Mouse (Mus musculus) Patski (cell line): ENCODE results near the gene Gm38431. TPM values are rescaled to one million over a fixed set of nuclear protein-coding genes. Genes with fewer than 3 reads are reported as not detected.

ENCODE experiments used
- ATAC-seq: fragments of 100-300 bp; one replicate; pipeline ENCODE4 v1.8.0; 2021
- CTCF ChIA-PET: fragments of 350-600 bp; sonication (Branson Sonifier 250); formaldehyde crosslinking; loops from one replicate; lab custom pipeline; 2022; ENCODE audit warnings: inconsistent platforms; lab: Charles Lee
- POLR2A ChIA-PET: fragments of 350-600 bp; sonication (Branson Sonifier 250); formaldehyde crosslinking; loops from one replicate; lab custom pipeline; 2022; ENCODE audit warnings: antibody characterized with exemption, inconsistent platforms; lab: Charles Lee
- DNase-seq: peaks from one replicate; pipeline ENCODE4 v3.0.0-alpha.2; 2011; ENCODE audit warnings: low read depth, low spot score
- H3K27me3 ChIP-seq: fragments of 371-371 bp; one replicate; pipeline ENCODE4 v1.5.1; 2021
- CTCF ChIP-seq: fragments of 100-300 bp; IDR thresholded peaks from one replicate; pipeline ENCODE4 v1.5.1; 2021
- in situ Hi-C: fragments of 300-500 bp; cut with MboI; formaldehyde crosslinking; loops from 3 replicates; pipeline ENCODE4 v1.11.1; 2018; ENCODE audit warnings: low pct_unique_long_range_greater_than_20kb, mixed read lengths
- polyA plus RNA-seq: library from polyadenylated mRNA; unstranded; gene quantifications from one replicate; pipeline ENCODE4 v1.2.3, GENCODE M21; 2021

Gm38431 gene
- polyA plus RNA-seq, 1 experiment from 2014 or later = 1.2 TPM

DNA sequence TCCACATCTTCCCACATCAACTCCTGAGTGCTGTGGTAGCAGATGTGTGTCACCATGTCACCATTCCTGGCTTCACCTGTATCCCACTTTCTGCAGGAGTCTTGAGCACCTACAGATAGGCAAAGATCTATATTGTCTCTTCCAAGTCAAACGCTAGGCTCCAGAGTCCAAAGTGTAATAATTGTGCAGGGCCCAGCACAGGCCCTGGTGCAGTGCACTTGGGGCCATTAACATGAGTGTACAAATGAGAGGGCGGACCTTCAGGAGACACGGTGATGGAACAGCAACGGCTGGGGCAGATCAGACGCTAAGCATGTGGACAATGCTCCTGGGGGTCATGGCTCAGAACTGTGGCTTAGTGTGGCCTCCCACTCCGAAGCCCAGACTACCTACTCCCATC is 22.0 kb upstream of the Gm38431 start:
- no peak for DNase-seq
- POLR2A ChIA-PET = no interaction called here
- TF ChIP-seq CTCF = no peak
- H3K27me3 ChIP-seq = no peaks in the 10 kb centered on the region
- in situ Hi-C loops = no loop called here
- ATAC-seq = no peak
- CTCF ChIA-PET = interaction anchor here (1.1 kb wide), 1 partner anchor 11 kb away, joined by 4 read pairs; no protein-coding TSS in a partner anchor

DNA sequence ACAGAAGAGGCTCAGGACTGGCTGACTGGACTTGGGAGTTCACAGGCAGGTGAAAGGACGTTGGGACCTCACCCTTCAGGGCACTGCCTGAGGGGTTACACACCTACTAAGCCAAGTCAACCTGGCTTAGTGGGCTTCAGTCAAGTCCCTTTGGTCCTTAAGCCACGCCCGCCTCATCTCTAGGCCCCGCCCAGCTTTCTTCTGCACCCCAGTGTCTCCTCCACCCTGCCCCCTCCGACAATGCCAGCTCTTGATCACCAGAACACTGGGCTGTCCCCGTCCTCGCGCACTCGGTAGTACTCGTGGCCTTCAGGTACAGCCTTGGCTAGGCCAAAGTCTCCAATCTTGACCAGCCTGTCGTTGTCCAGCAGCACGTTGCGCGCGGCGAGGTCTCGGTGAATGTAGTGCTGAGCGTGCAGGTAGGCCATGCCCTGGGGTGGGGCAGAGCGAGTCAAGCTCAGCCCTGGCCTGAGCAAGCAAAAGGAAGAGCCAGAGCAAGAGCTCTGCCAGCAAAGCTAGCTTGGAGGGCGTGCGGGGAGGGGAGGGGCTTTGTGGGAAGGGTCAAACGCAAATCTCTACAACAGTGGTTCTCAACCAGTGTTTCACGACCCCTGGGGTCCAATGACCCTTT is 15.9 kb upstream of the Gm38431 start:
- ATAC-seq (no peak), DNase-seq (no peak)
- in situ Hi-C loops = no loop called here
- ChIA-PET CTCF (interaction anchor here (1.2 kb wide), 1 partner anchor 10 kb away, joined by 3 read pairs; no protein-coding TSS in a partner anchor), POLR2A (interaction anchor here (0.6 kb wide), 1 partner anchor 22 kb away, joined by 3 read pairs; no protein-coding TSS in a partner anchor)
- no peaks in the 10 kb centered on the region for H3K27me3 ChIP-seq
- TF ChIP-seq CTCF = no peak

- POLR2A ChIA-PET = no interaction called here
- CTCF ChIA-PET = interaction anchor here (1.8 kb wide), 1 partner anchor 31 kb away, joined by 4 read pairs; no protein-coding TSS in a partner anchor
- TF ChIP-seq CTCF = no peak
- no peak for DNase-seq
- ATAC-seq = no peak
- H3K27me3 ChIP-seq = no peaks in the 10 kb centered on the region
- in situ Hi-C loops = no loop called here
Measured at GRCm38 (mm10) chr9:21105760-21106564, 14.2 kb upstream of the Gm38431 start.

GRCm38 (mm10) chr9:21104814-21105213 is 13.0 kb upstream of the Gm38431 start:
- POLR2A ChIA-PET = no interaction called here
- TF ChIP-seq CTCF = no peak
- CTCF ChIA-PET = interaction anchor here (1.8 kb wide), 1 partner anchor 32 kb away, joined by 4 read pairs; no protein-coding TSS in a partner anchor
- no peaks in the 10 kb centered on the region for H3K27me3 ChIP-seq
- DNase-seq (no peak), ATAC-seq (no peak)
- in situ Hi-C loops = no loop called here

GRCm38 (mm10) chr9:21102076-21102475 is 10.3 kb upstream of the Gm38431 start:
- POLR2A ChIA-PET = no interaction called here
- no peaks in the 10 kb centered on the region for H3K27me3 ChIP-seq
- no peak for ATAC-seq
- in situ Hi-C loops = no loop called here
- no peak for TF ChIP-seq CTCF
- no peak for DNase-seq
- CTCF ChIA-PET = no interaction called here

DNA sequence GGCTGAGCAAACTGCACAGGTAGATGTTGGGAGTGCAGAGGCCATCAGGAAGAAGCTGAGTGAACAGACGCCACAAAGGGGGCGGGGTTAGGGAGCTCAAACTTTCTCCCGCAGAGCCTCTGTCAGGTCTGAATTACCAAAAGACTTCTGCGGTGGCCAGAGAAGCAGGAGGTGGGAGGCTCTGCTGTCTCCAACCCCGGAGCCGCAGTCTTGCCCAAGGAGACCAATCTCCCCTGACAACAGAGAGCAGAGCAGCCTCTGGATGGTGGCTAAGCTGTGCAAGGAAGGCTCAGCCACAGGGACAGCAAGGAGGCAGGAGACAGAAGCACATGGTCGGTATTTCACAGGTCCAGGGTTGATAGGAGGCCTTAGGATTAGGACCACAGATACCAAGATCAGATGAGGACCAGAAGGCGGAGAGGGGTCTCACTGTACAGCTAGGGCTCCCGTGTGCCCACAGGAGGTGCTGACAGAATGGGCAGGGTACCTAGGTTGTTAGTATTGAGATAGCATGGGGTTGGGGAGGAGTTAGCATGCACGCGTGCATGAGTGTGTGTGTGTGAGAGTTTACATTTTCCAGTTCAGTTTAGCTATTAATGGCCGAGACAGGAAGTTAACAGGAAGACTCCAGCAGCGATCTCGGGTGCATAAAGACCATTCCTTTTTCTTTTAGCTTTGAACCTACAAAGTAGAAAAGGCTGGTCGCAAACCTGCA is 8.8 kb upstream of the Gm38431 start:
- POLR2A ChIA-PET = interaction anchor here (0.7 to 1.2 kb wide), 3 partner anchors 16 to 34 kb away, joined by 3 read pairs; no protein-coding TSS in a partner anchor
- in situ Hi-C loops = no loop called here
- DNase-seq (no peak), ATAC-seq (no peak)
- TF ChIP-seq CTCF = no peak
- H3K27me3 ChIP-seq = no peaks in the 10 kb centered on the region
- CTCF ChIA-PET = no interaction called here

DNA sequence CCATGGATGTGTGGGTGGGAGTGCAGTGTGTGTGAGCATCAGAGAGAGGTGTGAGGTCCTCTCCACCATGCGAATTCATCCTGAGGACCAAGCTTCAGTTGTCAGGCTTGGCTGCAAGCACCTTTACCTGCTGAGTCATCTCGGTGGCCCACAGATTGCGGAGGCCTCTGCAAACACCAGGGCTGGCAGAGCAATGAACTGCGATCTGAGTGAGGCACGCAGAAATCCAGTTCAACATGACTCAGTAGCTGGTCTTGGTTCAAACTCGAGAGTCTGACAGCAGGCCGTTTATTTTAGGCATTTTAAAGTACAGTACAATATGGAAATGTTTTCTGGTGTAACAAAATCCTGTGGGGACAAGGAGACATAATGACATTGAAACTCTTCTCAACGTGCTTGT is 6.0 kb upstream of the Gm38431 start:
- ChIA-PET POLR2A (interaction anchor here (0.5 kb wide), 1 partner anchor 66 kb away, joined by 7 read pairs; no protein-coding TSS in a partner anchor), CTCF (interaction anchor here (0.9 kb wide), 1 partner anchor 44 kb away, joined by 3 read pairs; no protein-coding TSS in a partner anchor)
- in situ Hi-C loops = no loop called here
- DNase-seq (no peak), ATAC-seq (peak; percentile 31)
- TF ChIP-seq CTCF = no peak
- H3K27me3 ChIP-seq = no peaks in the 10 kb centered on the region

DNA sequence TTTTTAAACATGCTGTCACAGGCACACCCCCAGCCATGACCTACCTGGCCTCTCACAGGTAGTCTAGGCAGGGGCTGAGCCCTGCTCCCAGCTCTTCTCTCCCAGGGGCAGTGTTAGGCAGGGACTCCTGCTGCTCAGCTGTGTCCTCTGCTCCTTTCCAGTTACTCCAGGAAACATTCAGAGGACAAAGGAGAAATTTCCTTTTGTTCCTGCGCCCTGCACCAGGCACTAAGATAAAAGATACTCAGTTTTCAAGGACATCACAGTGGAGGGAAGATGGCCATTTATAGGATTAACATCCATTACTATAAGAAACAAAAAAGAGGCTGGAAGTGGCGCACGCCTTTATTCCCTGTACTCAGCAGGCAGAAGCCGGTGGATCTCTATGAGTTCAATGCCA is 4.2 kb upstream of the Gm38431 start:
- in situ Hi-C loops = no loop called here
- no peaks in the 10 kb centered on the region for H3K27me3 ChIP-seq
- DNase-seq (no peak), ATAC-seq (no peak)
- POLR2A ChIA-PET = no interaction called here
- no peak for TF ChIP-seq CTCF
- CTCF ChIA-PET = no interaction called here

GRCm38 (mm10) chr9:21093423-21093822 is 1.6 kb upstream of the Gm38431 start:
- H3K27me3 ChIP-seq = no peaks in the 10 kb centered on the region
- TF ChIP-seq CTCF = no peak
- DNase-seq = no peak
- no peak for ATAC-seq
- CTCF ChIA-PET = interaction anchor here (1.5 kb wide), 1 partner anchor 20 kb away, joined by 4 read pairs; the partner anchor contains the start of gene Fdx1l
- POLR2A ChIA-PET = no interaction called here
- in situ Hi-C loops = no loop called here
